ENCODE assay signal across 8 mouse cellular contexts in the genomic region with DNA sequence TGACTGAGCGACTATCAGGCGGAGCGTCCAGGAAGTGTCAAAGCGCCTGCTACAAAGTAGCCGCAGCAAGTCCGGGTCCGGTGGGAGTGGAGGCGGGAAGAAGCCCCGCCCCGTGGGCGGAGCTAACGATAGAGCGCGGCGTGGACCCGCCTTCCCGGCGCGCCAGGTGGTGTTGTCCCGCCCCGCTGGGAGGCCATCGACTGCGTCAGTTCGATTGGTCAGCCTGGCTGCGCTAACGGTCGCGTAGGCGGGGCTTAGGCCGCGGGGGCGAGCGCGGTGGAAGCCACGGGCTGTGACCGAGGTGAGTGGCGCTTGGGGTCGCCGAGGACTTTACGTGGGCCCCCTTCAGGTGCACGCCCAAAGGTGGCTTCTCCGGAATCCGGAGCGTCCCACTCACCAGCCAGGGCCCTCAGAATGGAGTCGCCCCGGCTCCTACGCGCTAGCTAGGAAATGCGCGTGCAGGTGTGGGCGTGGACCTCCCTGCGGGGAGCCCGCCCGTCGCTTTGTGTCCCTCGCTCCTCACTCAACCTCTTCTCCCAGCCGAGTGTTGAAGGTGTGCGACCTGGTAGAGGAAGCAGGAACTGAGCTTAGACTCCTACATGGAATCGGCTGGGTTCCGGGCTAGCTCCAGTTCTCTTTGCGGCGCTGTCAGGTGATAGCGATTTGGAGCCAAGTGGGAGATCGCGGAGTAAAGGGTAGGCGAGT. TPM values are rescaled to one million over a fixed set of nuclear protein-coding genes. Genes with fewer than 3 reads are reported as not detected.
A peak's percentile ranks its signal among the peaks of the same experiment; 100 is the strongest.
DNase-seq lines count a peak whose midpoint lies in the region; ATAC-seq and TF ChIP-seq lines count a peak whose summit lies in the region.

Cep70 (plus strand) TSS at position 178 of the 705 bp plus-strand sequence.

- peak; percentile 66 for DNase-seq in Patski (ENCODE audit: low read depth, low spot score)
- peak; percentile 98 to 99 for DNase-seq in cerebellum, postnatal 14 days
- DNase-seq in frontal cortex, postnatal 14 days (ENCODE audit: low spot score in 2 of 2) = peak; percentile 89 to 94
- peak; percentile 98 for DNase-seq in hindbrain, embryonic 14.5 days (ENCODE audit: low spot score)
- peak; percentile 93 to 94 for DNase-seq in layer of hippocampus, postnatal 36 days
- DNase-seq in lung, postnatal 36 days = peak; percentile 97
- peak; percentile 97 for DNase-seq in retina, postnatal 1 day
- peak; percentile 92 to 98 for DNase-seq in urinary bladder, adult 18-20 months (ENCODE audit: low spot score in 2 of 2)

- no peaks in the 10 kb centered on the region for H3K27me3 ChIP-seq in Patski
- H3K27me3 ChIP-seq in hindbrain, embryonic 14.5 days (ENCODE audit: control insufficient read depth, insufficient read depth, low read length) = no peaks in the 10 kb centered on the region

- WGBS in hindbrain, embryonic 14.5 days = under 1% methylated on average over 57 of the region's 66 CpGs

- H3K4me2 ChIP-seq in hindbrain, embryonic 14.5 days (replicated peaks) = peak within 1 kb of the TSS; percentile 48

- no peak for TF ChIP-seq CTCF in Patski (IDR thresholded peaks at IDR 0.05)

- H3K36me3 ChIP-seq in hindbrain, embryonic 14.5 days (replicated peaks; ENCODE audit: control insufficient read depth, insufficient read depth) = no peaks in the 10 kb centered on the region; the same call in 1 of the 2 replicates

- peak within 1 kb of the TSS; percentile 80 for H3K9ac ChIP-seq in hindbrain, embryonic 14.5 days

- peak within 1 kb of the TSS; percentile 92 for H3K27ac ChIP-seq in hindbrain, embryonic 14.5 days

- POLR2A ChIA-PET in Patski (lab: Charles Lee) = interaction anchor here (0.5 to 1.0 kb wide), 4 partner anchors 16 to 180 kb away, joined by 3 to 4 read pairs (median 4); no protein-coding TSS in a partner anchor

- CTCF ChIA-PET in Patski (lab: Charles Lee) = interaction anchor here (1.2 to 6.2 kb wide), 10 partner anchors 102 to 263 kb away, joined by 3 to 70 read pairs (median 6); partner anchors contain the start of genes Esyt3, Nme9 and Pik3cb

- H3K4me3 ChIP-seq in hindbrain, embryonic 14.5 days (replicated peaks; ENCODE audit: low read length) = peak within 1 kb of the TSS; percentile 88

- no peaks in the 10 kb centered on the region; the same call in 1 of the 2 replicates for H3K4me1 ChIP-seq in hindbrain, embryonic 14.5 days (replicated peaks; ENCODE audit: control insufficient read depth, insufficient read depth, low read length)

- peak; percentile 99 for ATAC-seq in Patski
- ATAC-seq in hindbrain, embryonic 14.5 days (ENCODE audit: low FRiP score) = peak; percentile 96

- in situ Hi-C loops in Patski (cut with MboI; ENCODE audit: low pct_unique_long_range_greater_than_20kb) = loop anchor here (5.0 kb wide), 1 partner anchor 181 kb away; no protein-coding TSS in a partner anchor

- H3K9me3 ChIP-seq in hindbrain, embryonic 14.5 days (ENCODE audit: control insufficient read depth, low read length) = no peaks in the 10 kb centered on the region

RNA-seq across cellular contexts. Expression of gene Cep70, which starts in this region (rescaled TPM):
- polyA plus RNA-seq in Patski (2021) = 9.1 TPM
- polyA plus RNA-seq in hindbrain, embryonic 14.5 days (2014; fragmentation: Nextera tagmentation; extraction: Ambion mirVana) = 50.9 and 55.0 TPM in 2 replicates
- total RNA-seq in layer of hippocampus, postnatal 36 days (2021) = 10 to 100 TPM; 25.8 to 27.5 TPM

Comparison
In these comparisons a context has a peak if more than half of its experiments do, and no peak if none do; other contexts are left out.
1. Peak in every context shown above with its lines: DNase-seq, ATAC-seq, H3K4me3 ChIP-seq and H3K27ac ChIP-seq.